ENCODE assay signal across 30 mouse cellular contexts in the genomic region with DNA sequence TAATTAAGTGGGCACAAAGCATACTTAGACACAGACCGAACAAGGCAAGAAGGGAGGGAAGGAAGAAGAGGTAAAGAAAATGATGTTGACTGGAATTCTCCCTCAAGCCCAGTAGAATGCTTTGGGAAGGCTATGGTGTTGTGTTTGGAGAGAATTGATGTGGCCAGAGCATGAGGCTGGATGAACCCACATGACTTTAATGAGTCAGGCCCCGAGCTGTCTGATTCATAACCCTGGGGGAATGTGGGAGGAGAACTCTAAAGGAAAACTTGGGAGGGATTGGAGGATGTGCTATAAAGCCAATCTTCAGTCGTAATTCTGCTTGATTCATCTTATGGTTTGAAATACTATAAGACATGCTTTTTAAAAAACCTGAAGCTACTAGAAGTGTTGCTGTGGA.
DNase-seq lines count a peak whose midpoint lies in the region; ATAC-seq and TF ChIP-seq lines count a peak whose summit lies in the region.
"Had no signal": no experiment of that assay in that cellular context is flagged by ENCODE, and none has a peak within 500 bp of the region (broad histone marks: within the 10 kb centered on the region; RNA-seq: fewer than 3 reads in every experiment).

No protein-coding gene starts in this region.

- intact Hi-C loops in gastrocnemius, adult 2 months (cut with DNase I): no loop called here

- no peaks in the 10 kb centered on the region for H3K9me3 ChIP-seq in kidney, postnatal 0 days (replicated peaks; ENCODE audit: low read length)
- H3K9me3 ChIP-seq: forebrain, embryonic 12.5 days; hindbrain, embryonic 10.5 days; hindbrain, embryonic 15.5 days; kidney, embryonic 15.5 days; liver, embryonic 12.5 days; megakaryocyte, embryonic 14.5 days; midbrain, embryonic 13.5 days had no signal

- no peaks in the 10 kb centered on the region for H3K36me3 ChIP-seq in kidney, postnatal 0 days (ENCODE audit: insufficient read depth, low read length)
- H3K36me3 ChIP-seq: forebrain, embryonic 12.5 days; hindbrain, embryonic 10.5 days; hindbrain, embryonic 15.5 days; kidney, embryonic 15.5 days; liver, embryonic 12.5 days had no signal

- no peak overlapping the region for H3K27ac ChIP-seq in gastrocnemius, adult 2 months
- no peak overlapping the region for H3K27ac ChIP-seq in kidney, postnatal 0 days
- H3K27ac ChIP-seq: forebrain, embryonic 12.5 days; hindbrain, embryonic 10.5 days; hindbrain, embryonic 15.5 days; kidney, embryonic 15.5 days; layer of hippocampus, adult 2 months; liver, embryonic 12.5 days; midbrain, embryonic 13.5 days had no signal

- POLR2A ChIA-PET in Patski (lab: Charles Lee): interaction anchor here (1.0 kb wide), 1 partner anchor 27 kb away, joined by 6 read pairs; no protein-coding TSS in a partner anchor

- no peaks in the 10 kb centered on the region for H3K4me1 ChIP-seq in kidney, postnatal 0 days (replicated peaks; ENCODE audit: insufficient read depth, low read length)
- H3K4me1 ChIP-seq: forebrain, embryonic 12.5 days; hindbrain, embryonic 15.5 days; kidney, embryonic 15.5 days; liver, embryonic 12.5 days; midbrain, embryonic 13.5 days had no signal

- DNase-seq in gastrocnemius, adult 2 months: peak; percentile 23
- no peak for DNase-seq in gastrocnemius, postnatal 4 days (ENCODE audit: low spot score in 2 of 2)
- DNase-seq in kidney, postnatal 0 days (ENCODE audit: low spot score): peak; percentile 53
- no peak for DNase-seq in kidney, adult 9 months
- peak; percentile 68 for DNase-seq in Patski (ENCODE audit: low read depth, low spot score)
- no peak for DNase-seq in urinary bladder, adult 18-20 months (ENCODE audit: low spot score in 2 of 2)
- DNase-seq in cerebellum, postnatal 36 days: no peak
- DNase-seq: adrenal gland, postnatal 25 days; cerebellum, adult 11-12 months; cerebellum, adult 9-11 months; forebrain, postnatal 0 days; heart, adult 11 months; kidney, adult 11 months; kidney, postnatal 36 days; liver, postnatal 0 days; lung, postnatal 4 days; right cerebral cortex, postnatal 25 days; thymus, adult 2 months; thymus, postnatal 36 days had no signal

- no peaks in the 10 kb centered on the region for H3K27me3 ChIP-seq in kidney, postnatal 0 days (ENCODE audit: insufficient read depth, low read length)
- peaks cover 3% of the 10 kb centered on the region for H3K27me3 ChIP-seq in Patski
- H3K27me3 ChIP-seq: forebrain, embryonic 12.5 days; hindbrain, embryonic 15.5 days; kidney, embryonic 15.5 days; liver, embryonic 12.5 days; megakaryocyte, embryonic 14.5 days; midbrain, embryonic 13.5 days had no signal

- no peak overlapping the region for H3K9ac ChIP-seq in kidney, postnatal 0 days (ENCODE audit: low read depth, low read length)
- H3K9ac ChIP-seq: forebrain, embryonic 12.5 days; forebrain, postnatal 0 days; hindbrain, embryonic 15.5 days; kidney, embryonic 15.5 days; liver, embryonic 12.5 days; liver, postnatal 0 days; midbrain, embryonic 13.5 days had no signal

- CTCF ChIA-PET in Patski (lab: Charles Lee): interaction anchor here (1.0 kb wide), 1 partner anchor 17 kb away, joined by 5 read pairs; no protein-coding TSS in a partner anchor

- H3K4me3 ChIP-seq in gastrocnemius, adult 2 months: no peak overlapping the region
- no peak overlapping the region for H3K4me3 ChIP-seq in kidney, postnatal 0 days (replicated peaks; ENCODE audit: low read depth, low read length)
- H3K4me3 ChIP-seq: erythroblast, embryonic 14.5 days; forebrain, embryonic 12.5 days; hindbrain, embryonic 10.5 days; hindbrain, embryonic 15.5 days; kidney, embryonic 15.5 days; layer of hippocampus, adult 2 months; liver, embryonic 12.5 days; megakaryocyte, embryonic 14.5 days; midbrain, embryonic 13.5 days had no signal

- ATAC-seq in kidney, postnatal 0 days (replicated peaks; ENCODE audit: low FRiP score, low read depth): no peak
- peak; percentile 98 for ATAC-seq in Patski
- ATAC-seq: forebrain, postnatal 0 days; inflammation-experienced regulatory T-cells, adult 6 months; liver, embryonic 12.5 days; liver, postnatal 0 days; midbrain, embryonic 13.5 days had no signal

- in situ Hi-C loops in Patski (cut with MboI; ENCODE audit: low pct_unique_long_range_greater_than_20kb): no loop called here

- TF ChIP-seq CTCF in gastrocnemius, adult 2 months (IDR thresholded peaks at IDR 0.05): no peak
- no peak for TF ChIP-seq CTCF in kidney, postnatal 0 days (IDR thresholded peaks at IDR 0.05; ENCODE audit: low read depth)
- no peak for TF ChIP-seq CTCF in Patski (IDR thresholded peaks at IDR 0.05)

- H3K4me2 ChIP-seq in kidney, postnatal 0 days (ENCODE audit: low read length): no peak overlapping the region
- H3K4me2 ChIP-seq: forebrain, embryonic 12.5 days; heart, embryonic 11.5 days; hindbrain, embryonic 15.5 days; kidney, embryonic 15.5 days; liver, embryonic 12.5 days; midbrain, embryonic 13.5 days had no signal

- 46% methylated on average over 3 of the region's 3 CpGs for WGBS in kidney, postnatal 0 days

Comparison
In these comparisons a context has a peak if more than half of its experiments do, and no peak if none do; other contexts are left out.
1. DNase-seq: peak in gastrocnemius, adult 2 months (single experiment), kidney, postnatal 0 days (single experiment) and Patski (single experiment); none in gastrocnemius, postnatal 4 days (0 of 2), kidney, adult 9 months (single experiment), urinary bladder, adult 18-20 months (0 of 2) and cerebellum, postnatal 36 days (0 of 2).